Mouse (Mus musculus) yolk sac, embryonic 10.5 days (tissue): ENCODE data around the gene Narf.

Experiments used
- DNase-seq: peaks from one replicate; pipeline ENCODE4 v3.0.0-alpha.2; 2017; ENCODE audit warnings: low spot score

The Narf gene

DNA sequence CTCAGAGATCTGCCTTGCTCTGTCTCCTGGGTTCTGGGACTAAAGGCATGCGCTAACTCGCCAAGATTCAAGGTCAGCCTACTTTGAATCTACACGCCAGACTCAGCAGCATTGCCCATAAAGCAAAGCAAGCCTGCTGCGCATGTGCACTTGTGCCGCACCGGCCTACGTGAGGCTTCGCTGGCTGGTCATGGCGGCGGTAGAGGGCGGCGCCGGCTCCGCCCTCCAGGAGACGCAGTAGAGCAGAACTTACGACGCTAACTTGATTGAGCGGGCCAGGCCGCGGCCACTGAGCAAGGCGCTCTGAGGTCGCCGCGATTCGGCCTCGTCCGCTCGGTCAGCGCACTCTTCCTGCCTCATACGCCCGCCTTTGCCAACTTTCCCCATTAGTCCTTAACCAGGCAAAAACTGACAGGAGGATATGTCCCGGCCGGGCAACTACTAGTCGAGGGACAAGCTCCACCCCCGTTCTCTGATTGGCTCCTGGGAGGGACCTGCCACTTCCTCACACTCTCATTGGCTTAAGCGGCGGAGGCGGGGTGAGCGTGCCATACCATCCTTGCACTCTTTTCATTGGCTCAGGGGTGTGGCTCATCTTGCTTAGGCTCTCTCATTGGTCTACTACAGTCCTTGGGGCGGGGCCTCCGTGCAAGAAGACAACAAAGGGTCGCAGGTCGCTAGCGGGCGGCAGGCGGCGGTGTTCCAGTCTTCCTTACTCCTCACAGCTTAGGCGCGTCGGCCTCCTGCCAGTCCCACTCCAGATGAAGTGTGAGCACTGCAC is at the start of gene Narf:
TSS of gene Narf (plus strand) at position 690 of the 781 bp plus-strand sequence.
- peak; percentile 99 for DNase-seq

DNA sequence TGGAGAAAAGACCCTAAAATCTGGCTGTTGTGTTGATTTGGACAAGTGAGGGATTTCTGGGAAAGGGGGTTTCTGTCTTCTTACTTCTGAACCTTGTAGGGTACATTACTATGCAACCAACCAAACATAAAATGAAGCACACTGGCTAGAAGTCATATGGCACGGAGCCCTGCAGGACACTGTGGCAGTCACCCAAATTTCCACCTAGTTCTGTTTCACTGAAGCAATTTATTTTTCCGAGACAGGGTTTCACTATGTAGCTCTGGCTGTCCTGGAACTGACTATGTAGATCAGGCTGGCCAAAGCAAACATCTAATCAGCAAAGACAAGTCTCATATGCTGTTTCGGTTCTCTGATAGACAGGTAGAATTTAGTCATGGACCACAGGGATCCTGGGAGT is 47.4 kb upstream of the Narf start:
- no peak for DNase-seq

DNA sequence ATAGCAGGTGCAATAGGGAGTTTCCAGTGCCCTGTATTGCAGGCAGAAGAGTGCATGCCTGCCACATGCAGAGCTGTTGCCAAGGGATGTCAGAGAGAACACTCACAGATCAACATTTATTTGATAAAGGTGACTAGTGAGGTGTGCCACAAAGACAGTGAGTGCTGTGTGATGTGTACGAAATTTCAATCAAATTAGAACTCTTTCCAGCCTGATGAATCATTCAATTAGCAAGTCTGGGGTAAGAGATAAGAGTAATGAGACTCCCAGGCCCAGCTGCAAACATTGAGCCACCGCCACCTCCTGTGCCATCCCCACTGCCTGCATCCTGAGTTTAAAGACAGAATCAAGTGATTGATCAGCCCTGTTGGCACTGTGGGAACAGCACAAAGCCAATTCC is 44.3 kb upstream of the Narf start:
- DNase-seq: no peak

DNA sequence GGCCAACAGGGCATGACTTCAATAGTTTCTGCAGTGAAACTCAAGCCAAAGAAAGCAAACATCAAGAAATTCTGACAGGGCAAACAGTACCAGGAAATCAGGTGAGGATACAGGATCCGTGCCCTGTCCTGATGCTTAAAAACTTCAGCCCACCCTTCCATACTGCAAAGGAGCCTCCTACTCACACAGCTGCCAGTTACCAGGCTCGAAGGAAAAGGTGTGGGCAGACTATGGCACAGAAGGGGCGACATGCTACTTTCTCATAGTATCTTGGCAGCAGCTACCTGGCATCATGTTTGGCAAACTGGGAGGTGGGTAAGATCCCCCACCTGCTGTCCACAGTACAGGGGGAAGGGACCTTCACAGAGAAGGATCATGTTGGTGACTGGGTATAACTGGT is 43.6 kb upstream of the Narf start:
- DNase-seq: no peak

DNA sequence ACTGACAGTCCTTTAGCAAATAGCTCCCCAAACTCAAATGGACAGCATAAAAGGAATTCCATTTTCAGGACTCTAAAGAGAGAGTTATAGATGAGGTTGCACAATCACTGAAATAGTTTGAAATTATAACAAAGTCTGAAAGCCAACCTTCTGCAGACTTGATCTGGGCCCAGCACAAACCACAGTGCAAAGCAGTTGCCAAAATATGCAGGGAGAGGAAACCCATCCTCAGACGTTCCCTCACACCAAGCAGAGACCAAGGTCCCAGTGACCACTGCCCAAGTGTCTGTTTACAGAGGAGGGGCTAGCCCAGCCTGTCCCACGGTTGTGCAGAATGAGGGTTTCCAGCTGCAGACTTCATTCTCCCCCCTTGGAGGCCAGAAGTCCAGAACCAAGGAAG is 38.4 kb upstream of the Narf start:
- DNase-seq: no peak

DNA sequence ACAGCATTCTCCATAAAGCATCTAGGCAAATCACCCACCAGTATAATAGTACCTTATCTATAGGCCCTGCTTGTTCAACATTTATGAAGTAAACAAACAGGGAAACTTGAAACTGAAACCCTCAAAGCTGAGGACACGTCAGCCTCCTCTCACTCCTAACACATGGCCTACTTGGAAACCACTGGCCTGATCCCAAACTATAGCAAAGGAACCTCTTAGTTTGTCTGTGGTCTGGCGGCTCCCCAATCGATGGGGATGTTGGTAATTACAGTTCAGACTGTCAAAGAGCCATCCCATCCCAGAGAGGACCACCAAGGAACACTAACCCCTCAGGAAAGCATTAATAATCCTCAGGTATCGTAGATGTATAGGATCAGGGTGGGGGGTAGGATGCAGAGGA is 37.2 kb upstream of the Narf start:
- no peak for DNase-seq

DNA sequence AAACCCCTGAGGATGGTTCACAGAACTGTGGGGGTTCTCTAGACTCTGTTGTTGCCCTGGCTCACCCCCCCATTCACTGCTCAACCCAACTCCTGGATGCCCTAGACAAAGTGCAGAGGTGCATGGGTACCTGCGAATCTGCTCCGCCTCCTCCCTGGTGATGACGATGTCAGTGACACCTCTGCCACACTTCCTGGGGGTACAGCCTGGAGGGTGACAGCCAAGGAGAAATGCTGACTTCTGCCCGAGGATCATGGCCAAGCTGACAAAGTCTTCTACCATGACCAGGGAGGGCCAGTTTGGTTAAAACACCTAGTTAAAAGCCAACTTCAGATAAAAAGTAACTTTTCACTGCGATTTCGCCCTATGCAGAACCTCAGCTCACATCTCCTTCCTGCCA is 36.3 kb upstream of the Narf start:
- DNase-seq: no peak

DNA sequence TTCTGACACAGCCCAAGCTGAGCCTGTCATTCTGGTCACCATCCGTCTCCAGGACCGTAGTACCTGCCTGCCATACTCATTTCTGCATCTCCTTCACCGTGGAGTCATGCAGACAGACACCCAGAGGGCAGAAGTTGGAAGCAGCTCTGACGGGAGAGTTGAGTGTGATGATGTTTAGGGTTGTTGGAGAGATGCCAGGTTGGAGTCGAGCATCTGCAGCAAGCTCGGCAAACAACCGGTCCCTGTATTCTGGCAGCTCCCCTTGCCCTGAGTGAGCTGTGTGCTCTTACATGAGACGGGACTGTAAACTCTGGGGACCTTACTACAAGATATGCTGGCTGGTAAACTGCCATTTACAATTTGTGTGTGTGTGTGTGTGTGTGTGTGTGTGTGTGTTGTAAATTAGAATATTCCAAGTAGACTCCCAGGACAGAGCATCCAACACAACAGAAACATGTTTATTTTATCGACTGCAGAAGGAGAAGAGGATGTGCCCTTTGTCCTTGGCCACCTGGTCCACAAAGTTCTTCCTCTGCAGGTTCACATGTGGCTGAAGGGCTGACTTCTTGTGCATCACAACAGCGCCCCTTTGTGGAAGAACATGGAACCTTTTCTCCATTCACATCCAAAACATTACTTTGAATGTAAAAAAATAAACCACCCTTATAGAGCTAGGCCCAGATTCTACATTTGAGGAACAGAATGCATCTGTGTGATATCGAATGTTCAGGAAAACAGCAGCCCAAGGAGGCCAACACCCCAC is 35.4 kb upstream of the Narf start:
- DNase-seq: peak; percentile 22

DNA sequence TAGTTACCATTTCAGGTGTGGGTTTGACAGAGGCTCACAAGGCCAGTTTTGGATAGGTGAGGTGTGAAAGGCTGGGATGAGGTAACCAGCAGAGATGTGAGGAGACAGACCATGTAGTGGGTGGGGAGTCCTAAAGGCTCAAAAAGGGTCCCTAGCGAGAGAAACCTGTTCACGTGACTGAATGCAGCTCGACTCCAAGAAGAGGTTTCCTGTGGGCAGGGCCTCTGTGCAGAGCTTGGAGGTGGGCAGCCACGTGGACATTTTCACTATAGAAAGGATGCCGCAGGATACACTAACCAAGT is 33.2 kb upstream of the Narf start:
- no peak for DNase-seq

DNA sequence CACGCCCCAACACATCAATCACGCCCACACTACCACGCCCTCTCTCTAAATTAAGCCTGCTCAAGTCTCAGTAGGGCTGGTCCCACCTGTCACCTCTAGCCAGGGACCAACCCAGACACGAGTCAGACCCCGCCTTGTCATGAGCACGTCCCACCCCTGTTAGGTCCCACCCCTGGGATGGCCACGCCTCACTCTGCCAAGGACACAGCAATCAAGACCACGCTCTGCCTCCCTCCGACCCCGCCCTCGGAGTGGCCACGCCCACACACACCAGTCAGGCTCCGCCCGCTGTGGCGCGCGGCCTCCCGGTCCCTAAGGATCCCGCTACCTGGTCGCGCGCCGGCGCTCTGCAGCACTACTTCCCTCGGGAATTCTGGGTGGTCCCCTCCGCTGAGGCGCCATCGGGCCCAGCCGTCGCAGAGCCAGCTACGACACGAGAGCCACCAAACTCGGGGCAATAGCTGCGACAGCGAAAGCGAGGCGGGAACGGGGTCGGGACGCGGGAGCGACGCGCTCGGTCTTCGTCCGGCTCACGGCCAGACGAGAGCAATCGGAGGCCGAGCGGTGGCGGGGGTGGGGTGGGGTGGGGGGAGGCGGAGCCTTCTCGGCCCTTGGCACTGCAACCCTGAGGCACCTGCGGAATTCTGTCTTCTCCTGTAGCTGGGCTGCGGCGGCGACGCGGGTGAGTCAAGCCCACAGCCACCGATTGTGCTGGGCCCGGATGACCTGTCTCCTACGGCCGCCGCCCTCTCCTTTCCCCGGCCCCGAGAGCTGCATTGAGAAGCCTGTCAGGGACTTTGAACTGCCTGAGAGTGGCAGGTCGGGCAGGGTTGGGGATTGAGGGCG is 32.7 kb upstream of the Narf start, which contains the start of the genes Hexdc and Ogfod3:
TSS of gene Hexdc (plus strand) at position 273 of the 846 bp plus-strand sequence.
TSS of gene Ogfod3 (minus strand) at position 551 of the 846 bp plus-strand sequence.
- peak; percentile 99 for DNase-seq

DNA sequence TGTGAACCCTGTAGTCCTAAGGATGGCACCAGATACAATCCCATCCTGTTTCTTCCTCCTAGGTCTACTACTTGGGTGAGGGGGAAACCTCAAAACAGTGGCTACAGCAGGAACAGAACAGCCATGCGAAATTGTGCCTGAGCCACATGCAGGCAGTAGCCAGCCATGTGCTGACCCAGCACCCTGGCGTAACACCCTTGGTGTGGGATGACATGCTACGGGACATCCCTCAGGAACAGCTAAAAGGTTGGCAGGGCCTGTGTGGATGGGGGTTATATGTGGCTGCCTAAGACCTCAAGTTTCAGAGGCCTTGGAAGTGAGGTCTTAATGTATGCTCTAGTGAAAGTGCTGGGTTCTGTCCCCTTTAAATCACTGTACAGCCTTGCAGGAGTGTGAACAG is 20.2 kb upstream of the Narf start:
- DNase-seq: no peak

DNA sequence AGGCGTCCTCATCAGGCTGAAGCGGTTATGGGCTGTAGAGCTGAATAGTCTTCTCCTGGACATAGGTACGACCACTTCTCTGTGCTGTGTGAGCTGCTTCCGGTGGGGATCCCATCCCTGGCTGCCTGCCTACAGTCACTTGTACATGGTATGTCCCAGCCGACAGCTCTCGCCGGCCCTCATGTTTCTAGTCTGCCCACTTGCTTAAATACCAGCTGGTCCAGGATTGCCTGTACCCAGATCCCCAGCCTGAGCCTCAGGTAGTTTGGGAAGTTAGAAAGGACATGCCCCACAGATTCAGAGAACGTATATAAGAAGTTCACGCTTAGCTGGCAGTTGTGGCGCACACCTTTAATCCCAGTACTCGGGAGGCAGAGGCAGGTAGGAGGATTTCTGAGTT is 17.3 kb upstream of the Narf start:
- DNase-seq: no peak

DNA sequence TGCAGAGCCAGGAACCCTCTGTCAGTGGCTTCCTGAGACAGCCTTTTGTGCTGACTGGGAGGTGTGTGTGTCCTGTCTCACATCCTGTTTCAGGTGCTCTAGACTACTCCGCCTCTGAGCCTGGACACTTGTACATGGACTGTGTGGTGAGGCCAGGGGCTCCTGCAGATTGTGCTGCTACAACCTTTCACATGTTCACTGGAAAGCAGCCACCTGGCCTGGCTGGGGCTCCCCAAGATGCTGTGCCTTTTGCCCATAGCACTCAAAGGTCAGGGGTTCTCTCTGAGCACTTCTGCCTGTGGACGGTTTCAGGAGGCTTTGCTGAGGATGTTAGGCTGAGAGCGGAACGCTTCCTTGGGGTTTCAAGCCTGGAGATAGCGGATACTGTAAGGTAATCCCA is 16.3 kb upstream of the Narf start:
- no peak for DNase-seq

DNA sequence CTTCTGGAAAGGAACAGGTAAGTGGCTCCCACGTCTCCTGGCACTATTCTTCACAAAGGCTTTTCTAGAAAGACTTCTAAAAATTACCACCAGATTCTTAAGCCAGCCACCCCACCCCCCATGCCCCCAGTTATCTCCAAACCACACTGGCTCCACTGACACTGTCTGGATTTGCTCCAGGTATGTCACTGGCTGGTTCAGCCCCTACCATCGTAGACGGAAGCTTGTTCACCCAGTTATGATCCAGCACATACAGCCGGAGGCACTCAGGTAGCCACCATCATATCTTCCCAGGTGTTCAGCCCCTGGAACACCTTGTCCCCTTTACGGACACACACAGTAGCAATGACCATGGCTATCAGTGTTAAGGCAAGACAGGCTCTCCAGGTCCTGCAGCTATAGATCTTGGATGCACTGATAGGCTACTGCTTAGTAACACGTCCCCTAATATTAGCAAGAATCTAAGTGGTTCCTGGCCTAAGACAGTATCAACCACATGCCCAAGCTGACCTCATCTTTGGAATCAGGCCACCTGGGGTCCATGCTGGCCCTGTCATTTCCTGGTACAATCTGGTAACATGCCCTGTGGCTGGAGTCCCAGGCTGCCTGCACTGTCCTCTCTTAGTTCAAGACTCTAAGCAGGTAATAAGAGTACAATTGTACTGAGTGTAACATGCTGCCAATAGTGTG is 15.6 kb upstream of the Narf start:
- DNase-seq: no peak

DNA sequence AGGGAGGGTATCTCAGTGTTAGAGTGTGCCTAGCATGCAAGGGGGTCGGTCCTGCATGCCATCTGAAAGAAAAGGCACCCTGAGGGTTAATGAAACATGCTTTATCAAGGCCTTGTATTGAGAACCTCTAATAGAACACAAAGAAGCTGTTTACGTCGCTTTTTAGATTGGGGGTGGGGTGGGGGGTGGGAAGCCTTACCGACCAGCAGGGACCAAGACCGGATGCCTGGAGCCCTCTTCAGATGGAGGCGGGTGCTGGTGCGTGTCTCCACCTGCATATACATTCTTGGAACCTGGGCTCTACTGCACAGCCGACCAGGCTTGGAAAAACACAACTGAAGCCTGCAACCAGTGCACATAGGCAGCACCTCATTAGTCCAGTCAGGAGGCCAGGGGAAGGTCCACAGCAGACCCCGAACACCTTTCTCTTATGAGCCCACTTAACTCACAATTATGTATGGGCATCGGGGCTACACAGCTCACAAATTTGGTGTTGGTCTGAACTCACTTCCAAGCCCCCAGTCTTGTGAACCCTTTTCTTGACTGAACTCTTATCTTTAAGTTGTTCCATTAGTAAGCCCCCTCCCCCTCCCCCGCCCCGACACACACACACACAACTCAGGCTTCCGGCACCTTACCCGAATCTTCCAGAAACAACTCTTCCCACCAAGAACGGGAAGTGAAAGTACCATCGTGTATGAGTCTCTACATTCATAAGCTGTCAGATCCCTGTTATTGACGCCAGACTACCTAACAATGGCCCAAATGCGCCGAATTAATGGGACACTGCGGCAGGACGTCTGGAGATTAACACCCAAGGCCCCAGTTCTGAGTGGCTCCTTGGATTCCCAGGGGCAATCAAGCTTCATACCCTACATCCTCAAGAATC is 8.7 kb upstream of the Narf start:
- peak; percentile 10 for DNase-seq

DNA sequence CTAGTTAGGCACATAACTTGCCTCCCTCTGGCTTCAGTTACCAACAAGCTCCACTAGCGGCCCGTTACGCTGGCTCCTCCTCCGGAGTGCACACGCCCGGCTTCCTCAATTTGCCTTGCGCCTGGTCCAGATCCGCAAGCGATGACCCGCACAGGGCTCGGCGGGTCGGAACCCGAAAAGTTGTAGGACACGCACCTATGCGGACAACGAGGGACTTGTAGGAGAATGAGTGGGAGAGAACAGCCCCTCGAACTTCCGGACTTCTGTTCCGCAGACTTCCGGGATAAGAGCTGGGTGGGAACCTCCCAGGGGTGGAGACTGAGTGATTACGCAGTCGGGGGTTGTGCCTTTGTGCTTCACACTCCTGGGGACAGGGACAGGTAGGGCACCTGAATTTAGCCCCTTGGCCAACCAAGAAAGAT is 8.0 kb upstream of the Narf start, which contains the start of gene Cybc1:
TSS of gene Cybc1 (minus strand) at position 305 of the 422 bp plus-strand sequence.
- peak; percentile 87 for DNase-seq

DNA sequence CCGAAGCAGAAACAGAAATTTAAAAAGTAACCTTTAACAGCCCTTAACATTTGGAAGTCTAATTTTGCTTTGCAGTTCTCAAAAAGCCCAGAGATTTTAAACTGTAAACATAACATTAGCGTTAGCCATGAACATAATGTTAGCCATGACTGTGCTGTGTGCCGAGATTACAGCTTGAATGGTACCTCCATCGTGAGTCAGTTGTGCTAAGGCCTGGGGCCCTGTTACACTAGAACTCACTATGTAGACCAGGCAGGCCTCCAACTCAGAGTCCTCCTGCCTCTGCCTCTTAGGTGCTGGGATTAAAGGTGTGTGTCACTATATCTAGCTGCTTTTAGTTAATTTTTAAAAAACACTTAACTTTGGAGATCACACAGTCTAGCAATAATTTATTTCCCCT is 5.9 kb upstream of the Narf start:
- DNase-seq: peak; percentile 12

DNA sequence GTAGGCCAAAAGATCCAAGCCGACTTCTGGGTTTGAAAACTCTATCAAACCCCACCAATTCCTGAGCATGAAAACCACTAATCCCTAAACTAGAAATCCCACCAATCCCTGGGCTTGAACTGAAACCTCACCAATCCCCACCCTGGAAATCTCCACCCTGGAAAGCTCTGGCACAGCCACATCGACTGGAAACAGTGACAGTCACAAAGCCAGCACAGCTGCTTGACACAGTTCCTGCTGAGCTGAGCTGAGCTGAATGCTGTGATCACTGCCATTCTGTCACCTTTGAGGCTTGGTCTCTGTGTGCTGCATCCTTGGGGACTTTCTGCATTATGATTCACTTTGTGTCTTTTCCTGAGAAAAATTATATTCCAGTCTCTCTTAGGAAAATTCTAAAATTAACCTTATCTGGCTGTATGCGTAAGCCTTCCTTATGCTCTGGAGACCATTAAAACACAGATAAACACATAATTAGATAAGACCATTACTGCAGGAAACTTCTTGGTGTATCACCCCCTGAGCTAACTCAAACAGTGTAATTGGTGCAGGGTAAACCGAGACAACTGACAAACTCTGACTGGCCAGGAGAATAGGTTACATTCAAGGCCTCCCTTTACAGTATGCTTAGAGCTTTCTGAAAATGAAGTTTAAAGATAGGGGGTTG is 5.3 kb upstream of the Narf start:
- DNase-seq: peak; percentile 16

DNA sequence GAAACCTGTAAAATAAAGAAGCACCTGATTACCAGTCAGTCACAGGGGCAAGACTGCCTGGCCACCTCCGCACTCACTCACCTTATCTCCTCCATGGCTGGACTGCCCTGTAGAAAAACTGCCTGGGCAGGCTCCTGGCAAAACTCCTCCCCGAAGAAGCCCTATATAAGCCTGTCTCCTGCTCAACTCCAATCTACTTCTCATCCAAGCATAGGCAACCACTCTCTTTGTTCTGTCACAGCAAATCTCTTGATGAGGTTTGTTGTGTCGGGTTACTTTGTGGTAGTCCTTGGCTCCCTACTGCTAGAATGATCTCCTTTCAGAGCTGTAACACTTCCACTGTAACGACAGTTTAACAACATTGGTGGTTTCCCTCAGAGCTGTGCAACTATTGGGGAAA is 4.3 kb upstream of the Narf start:
- no peak for DNase-seq

DNA sequence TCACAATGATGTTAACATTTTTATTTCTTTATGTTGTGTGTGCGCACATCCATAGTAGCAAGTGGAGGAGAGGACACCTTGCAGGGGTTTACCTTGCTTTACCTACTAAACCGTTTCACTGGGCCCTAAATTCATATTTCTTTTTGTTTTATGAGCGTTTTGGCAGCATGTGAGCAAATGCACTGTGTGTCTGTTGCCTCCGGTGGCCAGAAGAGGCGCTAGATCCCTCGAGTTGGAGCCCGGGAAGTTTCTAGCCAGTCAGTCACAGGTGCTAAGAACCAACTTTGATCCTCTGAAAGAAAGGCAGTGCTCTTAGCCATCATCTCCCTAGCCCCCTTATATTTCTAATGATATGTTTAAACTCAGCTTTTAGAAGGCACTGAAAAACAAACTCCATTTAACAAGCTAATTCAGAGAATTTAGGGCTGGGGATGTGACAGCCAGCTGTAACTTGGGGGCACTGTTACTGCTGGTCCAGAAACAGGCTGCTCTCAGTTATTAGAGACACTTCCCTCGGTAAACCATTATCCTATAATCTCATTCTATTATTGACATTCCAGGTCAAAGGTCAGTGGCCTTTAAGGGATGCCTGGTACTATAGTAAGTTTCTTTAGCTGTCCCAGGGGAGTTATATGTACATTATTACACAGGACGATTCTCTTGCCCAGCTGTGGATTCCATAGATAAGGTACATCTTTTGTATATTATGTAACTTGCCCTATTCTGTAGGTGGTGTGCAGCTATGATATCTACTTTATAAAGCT is 1.4 kb upstream of the Narf start:
- DNase-seq: peak; percentile 44
